Mouse (Mus musculus) spleen, adult 2 months (tissue): Measurements from ENCODE around the gene Gm20716. TPM values are rescaled to one million over a fixed set of nuclear protein-coding genes. Genes with fewer than 3 reads are reported as not detected.

ENCODE experiments used
- DNase-seq, 2 experiments: peaks; one replicate each; pipeline versions ENCODE4 v3.0.0 to v3.0.0-alpha.2; 2012 to 2021; ENCODE audit warnings: low spot score in 2 of 2, low read depth in 1 of 2
- H3K27ac ChIP-seq: fragments of 200-500 bp; 2 replicates; pipeline ENCODE4 v1.5.1; 2012; ENCODE audit warnings: low read length, inconsistent platforms; ENCODE audit not compliant: insufficient read depth
- H3K27me3 ChIP-seq: fragments of 200-500 bp; 2 replicates; pipeline ENCODE4 v1.6.1; 2012; ENCODE audit warnings: mild to moderate bottlenecking, moderate library complexity, low read length, inconsistent platforms; ENCODE audit not compliant: control insufficient read depth, insufficient read depth
- H3K36me3 ChIP-seq: fragments of 200-500 bp; 2 replicates; pipeline ENCODE4 v1.6.1; 2012; ENCODE audit warnings: mild to moderate bottlenecking, low read length, inconsistent platforms; ENCODE audit not compliant: control insufficient read depth, insufficient read depth
- H3K4me1 ChIP-seq: fragments of 200-500 bp; 2 replicates; pipeline ENCODE4 v1.6.1; 2011; ENCODE audit warnings: inconsistent platforms; ENCODE audit not compliant: control insufficient read depth, insufficient read depth, insufficient read length
- H3K4me3 ChIP-seq: fragments of 200-500 bp; 2 replicates; pipeline ENCODE4 v1.5.1; 2011; ENCODE audit warnings: mild to moderate bottlenecking, inconsistent platforms; ENCODE audit not compliant: insufficient read depth, insufficient read length; ENCODE audit errors: extremely low read depth
- CTCF ChIP-seq: fragments of 200-500 bp; IDR thresholded peaks from 2 replicates; pipeline ENCODE4 v1.5.1; 2011; ENCODE audit warnings: mild to moderate bottlenecking, inconsistent platforms; ENCODE audit not compliant: insufficient read depth, insufficient read length, insufficient replicate concordance; ENCODE audit errors: extremely low read depth
- POLR2A ChIP-seq: fragments of 200-500 bp; IDR thresholded peaks from 2 replicates; pipeline ENCODE4 v1.6.1; 2011; ENCODE audit warnings: low read depth, low read length, inconsistent platforms
- WGBS: fragments of 180-500 bp; shearing (Covaris S2); methylation state at CpG from one replicate; pipeline ENCODE4 v1.1.7; 2018; 5-methylcytosine and 5-hydroxymethylcytosine counted together
- polyA plus RNA-seq: library from polyadenylated mRNA; depleted of rRNA; stranded (reverse); fragments of >200 nt; gene quantifications from 2 replicates; pipeline ENCODE4 v1.2.3, GENCODE M21; 2012

Gm20716 gene
- polyA plus RNA-seq, 1 experiment: 1.1 TPM

GRCm38 (mm10) chr2:168230773-168231470 lies 758 bp upstream of the Gm20716 start:
- H3K27me3 ChIP-seq: no peaks in the 10 kb centered on the region
- peaks cover 13% of the 10 kb centered on the region for H3K4me1 ChIP-seq
- peak overlapping the region; percentile 83 for H3K27ac ChIP-seq
- H3K4me3 ChIP-seq: peak overlapping the region; percentile 88
- 4% methylated on average over 95 of the region's 105 CpGs for WGBS
- no peak for TF ChIP-seq CTCF
- TF ChIP-seq POLR2A: no peak
- H3K36me3 ChIP-seq: peaks cover 9% of the 10 kb centered on the region
- DNase-seq: no peak

GRCm38 (mm10) chr2:168229116-168230025 lies 793 bp downstream of the Gm20716 start:
- DNase-seq: no peak
- Histone ChIP-seq H3K36me3 (peaks cover 14% of the 10 kb centered on the region), H3K4me3 (peak overlapping the region; percentile 88), H3K27me3 (no peaks in the 10 kb centered on the region), H3K4me1 (peaks cover 13% of the 10 kb centered on the region), H3K27ac (peak overlapping the region; percentile 83; the same call in 1 of the 2 replicates)
- TF ChIP-seq CTCF: no peak
- TF ChIP-seq POLR2A: no peak
- WGBS: 6% methylated on average over 41 of the region's 41 CpGs

GRCm38 (mm10) chr2:168223326-168223725 lies 6.8 kb downstream of the Gm20716 start:
- H3K27me3 ChIP-seq: no peaks in the 10 kb centered on the region
- 93% methylated on average over 6 of the region's 6 CpGs for WGBS
- TF ChIP-seq POLR2A (no peak), CTCF (no peak)
- no peak overlapping the region for H3K27ac ChIP-seq
- H3K4me3 ChIP-seq: no peak overlapping the region
- peaks cover 39% of the 10 kb centered on the region for H3K36me3 ChIP-seq
- no peaks in the 10 kb centered on the region for H3K4me1 ChIP-seq
- DNase-seq: no peak

- Histone ChIP-seq H3K36me3 (peaks cover 26% of the 10 kb centered on the region), H3K4me1 (no peaks in the 10 kb centered on the region), H3K27ac (no peak overlapping the region), H3K4me3 (no peak overlapping the region), H3K27me3 (no peaks in the 10 kb centered on the region)
- TF ChIP-seq CTCF: no peak
- TF ChIP-seq POLR2A: no peak
- WGBS: 70% methylated on average over 5 of the region's 5 CpGs
- DNase-seq: no peak
Measured at GRCm38 (mm10) chr2:168213788-168214397, 16.3 kb downstream of the Gm20716 start.

- H3K27ac ChIP-seq: peak overlapping the region; percentile 98; the same call in 1 of the 2 replicates
- H3K4me3 ChIP-seq: no peak overlapping the region
- WGBS: 95% methylated on average over 3 of the region's 3 CpGs
Measured at GRCm38 (mm10) chr2:168207883-168208282, 22.3 kb downstream of the Gm20716 start.

GRCm38 (mm10) chr2:168206725-168207644 lies 23.2 kb downstream of the Gm20716 start, which contains the start of gene Adnp:
Gene Adnp (minus strand): TSS chr2:168207112.
- H3K36me3 ChIP-seq: peaks cover 7% of the 10 kb centered on the region
- H3K27ac ChIP-seq: peak within 1 kb of the TSS; percentile 98
- H3K27me3 ChIP-seq: no peaks in the 10 kb centered on the region
- DNase-seq: peak; percentile 95 to 96
- H3K4me1 ChIP-seq: peaks cover 14% of the 10 kb centered on the region
- WGBS: under 1% methylated on average over 45 of the region's 89 CpGs
- peak; percentile 73 for TF ChIP-seq CTCF
- peak; percentile 15 for TF ChIP-seq POLR2A
- H3K4me3 ChIP-seq: peak within 1 kb of the TSS; percentile 91

More at GRCm38 (mm10) chr2:168207883-168208282, 22.3 kb downstream of the Gm20716 start:
- DNase-seq: no peak
- H3K4me1 ChIP-seq: peaks cover 14% of the 10 kb centered on the region
- no peak for TF ChIP-seq POLR2A
- no peak for TF ChIP-seq CTCF
- H3K27me3 ChIP-seq: no peaks in the 10 kb centered on the region
- H3K36me3 ChIP-seq: peaks cover 12% of the 10 kb centered on the region
